Mouse (Mus musculus) midbrain, embryonic 11.5 days (tissue): ENCODE data around the gene Morf4l1. TPM values are rescaled to one million over a fixed set of nuclear protein-coding genes. Genes with fewer than 3 reads are reported as not detected.
A peak's percentile ranks its signal among the peaks of the same experiment; 100 is the strongest.

Experiments
- ATAC-seq: fragments of 200-750 bp; cut with Nextera tagmentation; 2 replicates; pipeline ENCODE4 v1.8.0; 2017; ENCODE audit warnings: moderate TSS enrichment, moderate library complexity; ENCODE audit not compliant: low FRiP score
- DNase-seq: peaks from one replicate; pipeline ENCODE4 v3.0.0; 2015; ENCODE audit warnings: low spot score; ENCODE audit errors: missing footprints
- H3K27ac ChIP-seq: fragments of 300-500 bp; sonication (generic); 2 replicates; pipeline ENCODE4 v1.5.1; 2014; ENCODE audit warnings: low read depth, low read length
- H3K27me3 ChIP-seq: fragments of 300-500 bp; sonication (generic); 2 replicates; pipeline ENCODE4 v1.6.1; 2014; ENCODE audit warnings: mild to moderate bottlenecking, low read length, moderate library complexity, mixed read lengths; ENCODE audit not compliant: control insufficient read depth, insufficient read depth
- H3K36me3 ChIP-seq: fragments of 300-500 bp; sonication (generic); 2 replicates; pipeline ENCODE4 v1.6.1; 2014; ENCODE audit warnings: mild to moderate bottlenecking, low read length, moderate library complexity, mixed read lengths; ENCODE audit not compliant: control insufficient read depth, insufficient read depth
- H3K4me1 ChIP-seq: fragments of 300-500 bp; sonication (generic); 2 replicates; pipeline ENCODE4 v1.6.1; 2014; ENCODE audit warnings: low read length; ENCODE audit not compliant: control insufficient read depth, insufficient read depth
- H3K4me2 ChIP-seq: fragments of 300-500 bp; sonication (generic); 2 replicates; pipeline ENCODE4 v1.6.1; 2014; ENCODE audit warnings: mild to moderate bottlenecking, moderate library complexity
- H3K4me3 ChIP-seq: fragments of 300-500 bp; sonication (generic); 2 replicates; pipeline ENCODE4 v1.5.1; 2014; ENCODE audit warnings: low read depth, low read length
- H3K9ac ChIP-seq: fragments of 300-500 bp; sonication (generic); 2 replicates; pipeline ENCODE4 v1.6.1; 2014; ENCODE audit warnings: low read length
- H3K9me3 ChIP-seq: fragments of 300-500 bp; sonication (generic); 2 replicates; pipeline ENCODE4 v1.6.1; 2016; ENCODE audit warnings: low read length; ENCODE audit not compliant: control insufficient read depth
- WGBS: fragments of 180-500 bp; shearing (Covaris S2); extraction: QIAGEN DNeasy Blood & Tissue Kit; methylation state at CpG from one replicate; pipeline ENCODE4 v1.1.7; 2014; 5-methylcytosine and 5-hydroxymethylcytosine counted together
- polyA plus RNA-seq: library from polyadenylated mRNA; unstranded; fragments of >200 nt; fragmentation: Nextera tagmentation; extraction: Ambion mirVana; gene quantifications from 2 replicates; pipeline ENCODE4 v1.2.1, GENCODE M21; 2014

Gene Morf4l1
- polyA plus RNA-seq, 1 experiment from 2014 or later: 573 TPM

- Histone ChIP-seq H3K4me3 (no peak overlapping the region), H3K36me3 (no peaks in the 10 kb centered on the region), H3K27me3 (no peaks in the 10 kb centered on the region), H3K4me1 (no peaks in the 10 kb centered on the region; the same call in 1 of the 2 replicates), H3K9me3 (no peaks in the 10 kb centered on the region), H3K27ac (no peak overlapping the region), H3K4me2 (no peak overlapping the region), H3K9ac (no peak overlapping the region)
- ATAC-seq (no peak), DNase-seq (no peak)
- 82% methylated on average over 4 of the region's 4 CpGs for WGBS
These were observed 7.7 kb upstream of the Morf4l1 start for GRCm38 (mm10) chr9:90122246-90122740.

- no peaks in the 10 kb centered on the region for H3K9me3 ChIP-seq
- DNase-seq: no peak
These were observed 2.7 kb upstream of the Morf4l1 start for GRCm38 (mm10) chr9:90117234-90117633.

GRCm38 (mm10) chr9:90115308-90115700 lies 730 bp upstream of the Morf4l1 start:
- Histone ChIP-seq H3K27ac (no peak overlapping the region), H3K4me1 (peaks cover 13% of the 10 kb centered on the region; the same call in 1 of the 2 replicates), H3K9me3 (no peaks in the 10 kb centered on the region), H3K4me2 (peak overlapping the region; percentile 55), H3K4me3 (peak overlapping the region; percentile 95), H3K36me3 (no peaks in the 10 kb centered on the region), H3K9ac (peak overlapping the region; percentile 70), H3K27me3 (no peaks in the 10 kb centered on the region)
- ATAC-seq: no peak
- no peak for DNase-seq

More at GRCm38 (mm10) chr9:90117234-90117633, 2.7 kb upstream of the Morf4l1 start:
- peaks cover 9% of the 10 kb centered on the region; the same call in 1 of the 2 replicates for H3K4me1 ChIP-seq
- H3K27ac ChIP-seq: no peak overlapping the region
- H3K27me3 ChIP-seq: no peaks in the 10 kb centered on the region
- H3K4me3 ChIP-seq: no peak overlapping the region
- H3K9ac ChIP-seq: no peak overlapping the region
- no peak overlapping the region for H3K4me2 ChIP-seq
- H3K36me3 ChIP-seq: no peaks in the 10 kb centered on the region
- ATAC-seq: no peak

GRCm38 (mm10) chr9:90113651-90114566 lies 665 bp downstream of the Morf4l1 start:
- ATAC-seq (peak; percentile 70), DNase-seq (peak; percentile 98)
- Histone ChIP-seq H3K9ac (peak overlapping the region; percentile 99), H3K4me3 (peak overlapping the region; percentile 95), H3K4me1 (peaks cover 13% of the 10 kb centered on the region; the same call in 1 of the 2 replicates), H3K9me3 (no peaks in the 10 kb centered on the region), H3K36me3 (0 out of 2 replicates have a peak, but pooled peaks cover 3% of the 10 kb centered on the region), H3K27me3 (no peaks in the 10 kb centered on the region), H3K4me2 (peak overlapping the region; percentile 94), H3K27ac (peak overlapping the region; percentile 95)
- under 1% methylated on average over 77 of the region's 82 CpGs for WGBS

- Histone ChIP-seq H3K9ac (peak overlapping the region; percentile 99), H3K4me2 (peak overlapping the region; percentile 94), H3K27ac (no peak overlapping the region), H3K4me3 (peak overlapping the region; percentile 95), H3K4me1 (peaks cover 13% of the 10 kb centered on the region; the same call in 1 of the 2 replicates), H3K36me3 (0 out of 2 replicates have a peak, but pooled peaks cover 3% of the 10 kb centered on the region), H3K27me3 (no peaks in the 10 kb centered on the region), H3K9me3 (no peaks in the 10 kb centered on the region)
- ATAC-seq (no peak), DNase-seq (no peak)
- WGBS: 2% methylated on average over 13 of the region's 13 CpGs
These were observed 1.4 kb downstream of the Morf4l1 start for GRCm38 (mm10) chr9:90113151-90113550.

- Histone ChIP-seq H3K36me3 (peaks cover 5% of the 10 kb centered on the region; the same call in 1 of the 2 replicates), H3K4me3 (no peak overlapping the region), H3K4me1 (peaks cover 11% of the 10 kb centered on the region; the same call in 1 of the 2 replicates), H3K27ac (no peak overlapping the region), H3K9ac (no peak overlapping the region), H3K4me2 (no peak overlapping the region), H3K9me3 (no peaks in the 10 kb centered on the region), H3K27me3 (no peaks in the 10 kb centered on the region)
- WGBS: 92% methylated on average over 6 of the region's 6 CpGs
- ATAC-seq (no peak), DNase-seq (no peak)
These were observed 5.2 kb downstream of the Morf4l1 start for GRCm38 (mm10) chr9:90109386-90109785.

- Histone ChIP-seq H3K9me3 (no peaks in the 10 kb centered on the region), H3K27ac (no peak overlapping the region), H3K27me3 (no peaks in the 10 kb centered on the region), H3K4me3 (no peak overlapping the region), H3K9ac (no peak overlapping the region), H3K4me1 (peaks cover 11% of the 10 kb centered on the region; the same call in 1 of the 2 replicates), H3K36me3 (peaks cover 8% of the 10 kb centered on the region), H3K4me2 (no peak overlapping the region)
- no peak for ATAC-seq
- no peak for DNase-seq
These were observed 6.3 kb downstream of the Morf4l1 start for GRCm38 (mm10) chr9:90108272-90108671.

- no peak overlapping the region for H3K4me3 ChIP-seq
- peaks cover 2% of the 10 kb centered on the region; the same call in 1 of the 2 replicates for H3K4me1 ChIP-seq
- DNase-seq (no peak), ATAC-seq (no peak)
- WGBS: 96% methylated on average over 1 of the region's 1 CpGs
- H3K9me3 ChIP-seq: no peaks in the 10 kb centered on the region
- no peak overlapping the region for H3K4me2 ChIP-seq
- peaks cover 8% of the 10 kb centered on the region for H3K36me3 ChIP-seq
- H3K27ac ChIP-seq: no peak overlapping the region
- H3K27me3 ChIP-seq: no peaks in the 10 kb centered on the region
- H3K9ac ChIP-seq: no peak overlapping the region
These were observed 7.7 kb downstream of the Morf4l1 start for GRCm38 (mm10) chr9:90106915-90107314.

- no peaks in the 10 kb centered on the region for H3K9me3 ChIP-seq
- no peak overlapping the region for H3K9ac ChIP-seq
- WGBS: 93% methylated on average over 1 of the region's 1 CpGs
- ATAC-seq: no peak
- no peak overlapping the region for H3K27ac ChIP-seq
- H3K27me3 ChIP-seq: no peaks in the 10 kb centered on the region
- no peak for DNase-seq
- peaks cover 14% of the 10 kb centered on the region for H3K36me3 ChIP-seq
- H3K4me1 ChIP-seq: no peaks in the 10 kb centered on the region
- no peak overlapping the region for H3K4me3 ChIP-seq
- H3K4me2 ChIP-seq: no peak overlapping the region
These were observed 9.1 kb downstream of the Morf4l1 start for GRCm38 (mm10) chr9:90105462-90105861.
